10 mouse cellular contexts compared by ENCODE assay signal in the genomic region with DNA sequence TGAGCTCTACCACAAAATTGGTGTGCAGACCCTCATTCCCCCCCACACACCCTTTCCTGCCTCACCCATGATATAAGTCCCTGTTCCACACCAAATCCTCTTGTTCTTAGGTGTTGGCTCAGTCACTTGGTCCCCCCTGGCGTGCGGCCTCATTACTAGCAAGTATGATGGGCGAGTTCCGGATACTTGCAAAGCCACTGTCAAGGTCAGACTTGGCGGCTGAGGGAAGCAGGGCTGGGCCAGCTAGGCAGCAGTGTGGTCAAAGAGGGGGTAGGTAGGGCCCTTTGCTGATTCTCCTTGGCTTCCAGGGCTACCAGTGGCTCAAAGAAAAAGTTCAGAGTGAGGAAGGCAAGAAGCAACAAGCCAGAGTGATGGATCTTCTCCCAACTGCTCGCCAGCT. TPM values are rescaled to one million over a fixed set of nuclear protein-coding genes. Genes with fewer than 3 reads are reported as not detected.
A peak's percentile ranks its signal among the peaks of the same experiment; 100 is the strongest.
DNase-seq lines count a peak whose midpoint lies in the region; ATAC-seq and TF ChIP-seq lines count a peak whose summit lies in the region.
"Had no signal": no experiment of that assay in that cellular context is flagged by ENCODE, and none has a peak within 500 bp of the region (broad histone marks: within the 10 kb centered on the region; RNA-seq: fewer than 3 reads in every experiment).

No protein-coding gene starts in this region.

- intact Hi-C loops in heart, adult 2 months (cut with DNase I) = no loop called here

- no peak for TF ChIP-seq EP300 in heart, adult 2 months (IDR thresholded peaks at IDR 0.05; ENCODE audit: insufficient read depth, low read depth, low read length)

- no peak overlapping the region for H3K9ac ChIP-seq in heart, adult 2 months (ENCODE audit: low read depth, low read length)
- H3K9ac ChIP-seq in neural tube, embryonic 12.5 days = peak overlapping the region; percentile 56; the same call in 1 of the 2 replicates
- 0 out of 2 replicates have a peak overlapping the region, but pooled peaks have one; percentile 10 for H3K9ac ChIP-seq in intestine, embryonic 15.5 days
- no peak overlapping the region for H3K9ac ChIP-seq in stomach, embryonic 15.5 days

- no peak for TF ChIP-seq CTCF in heart, adult 2 months (IDR thresholded peaks at IDR 0.05)

- peak overlapping the region; percentile 68; the same call in 1 of the 2 replicates for H3K4me3 ChIP-seq in heart, embryonic 10.5 days
- H3K4me3 ChIP-seq in heart, adult 2 months = no peak overlapping the region
- H3K4me3 ChIP-seq in neural tube, embryonic 12.5 days = 0 out of 2 replicates have a peak overlapping the region, but pooled peaks have one; percentile 38
- H3K4me3 ChIP-seq in intestine, embryonic 15.5 days (replicated peaks) = peak overlapping the region; percentile 57; the same call in 1 of the 2 replicates
- H3K4me3 ChIP-seq in stomach, embryonic 15.5 days (replicated peaks) = peak overlapping the region; percentile 62; the same call in 1 of the 2 replicates

- H3K4me1 ChIP-seq in heart, embryonic 10.5 days = peaks cover 38% of the 10 kb centered on the region
- peaks cover 4% of the 10 kb centered on the region for H3K4me1 ChIP-seq in heart, adult 2 months (ENCODE audit: control insufficient read depth, insufficient read depth, low read length)
- H3K4me1 ChIP-seq in neural tube, embryonic 12.5 days = peaks cover 22% of the 10 kb centered on the region
- peaks cover 27% of the 10 kb centered on the region for H3K4me1 ChIP-seq in intestine, embryonic 15.5 days (replicated peaks)
- H3K4me1 ChIP-seq in stomach, embryonic 15.5 days = peaks cover 21% of the 10 kb centered on the region

- peak overlapping the region; percentile 85; the same call in 1 of the 2 replicates for H3K27ac ChIP-seq in heart, embryonic 10.5 days
- no peak overlapping the region for H3K27ac ChIP-seq in heart, adult 2 months
- H3K27ac ChIP-seq in neural tube, embryonic 12.5 days = no peak overlapping the region
- 0 out of 2 replicates have a peak overlapping the region, but pooled peaks have one; percentile 13 for H3K27ac ChIP-seq in intestine, embryonic 15.5 days
- no peak overlapping the region for H3K27ac ChIP-seq in stomach, embryonic 15.5 days

- peaks cover 51% of the 10 kb centered on the region for H3K27me3 ChIP-seq in heart, embryonic 10.5 days (ENCODE audit: insufficient read depth, poor library complexity, severe bottlenecking)
- peaks cover 1% of the 10 kb centered on the region; the same call in 1 of the 2 replicates for H3K27me3 ChIP-seq in heart, adult 2 months (ENCODE audit: control insufficient read depth, insufficient read depth, low read length)
- peaks cover 17% of the 10 kb centered on the region for H3K27me3 ChIP-seq in neural tube, embryonic 12.5 days (replicated peaks)
- peaks cover 5% of the 10 kb centered on the region; the same call in 1 of the 2 replicates for H3K27me3 ChIP-seq in intestine, embryonic 15.5 days (replicated peaks)
- 0 out of 2 replicates have a peak, but pooled peaks cover 3% of the 10 kb centered on the region for H3K27me3 ChIP-seq in stomach, embryonic 15.5 days (replicated peaks)

- TF ChIP-seq POLR2A in heart, adult 2 months (IDR thresholded peaks at IDR 0.05; ENCODE audit: insufficient read depth, low read depth, low read length) = no peak

- ATAC-seq in neural tube, embryonic 12.5 days (ENCODE audit: low FRiP score, low read depth) = no peak
- ATAC-seq in intestine, embryonic 15.5 days = no peak
- no peak for ATAC-seq in stomach, embryonic 15.5 days (ENCODE audit: insufficient read depth, low FRiP score, low read depth)

- H3K9me3 ChIP-seq in heart, embryonic 10.5 days = no peaks in the 10 kb centered on the region
- no peaks in the 10 kb centered on the region for H3K9me3 ChIP-seq in neural tube, embryonic 12.5 days
- no peaks in the 10 kb centered on the region for H3K9me3 ChIP-seq in intestine, embryonic 15.5 days
- H3K9me3 ChIP-seq in stomach, embryonic 15.5 days = no peaks in the 10 kb centered on the region

- no peaks in the 10 kb centered on the region for H3K79me2 ChIP-seq in heart, adult 2 months (replicated peaks; ENCODE audit: control insufficient read depth, insufficient read depth, low read length)

- H3K36me3 ChIP-seq in heart, embryonic 10.5 days = no peaks in the 10 kb centered on the region
- no peaks in the 10 kb centered on the region for H3K36me3 ChIP-seq in heart, adult 2 months (ENCODE audit: control insufficient read depth, insufficient read depth, low read length)
- H3K36me3 ChIP-seq in neural tube, embryonic 12.5 days = no peaks in the 10 kb centered on the region
- no peaks in the 10 kb centered on the region for H3K36me3 ChIP-seq in intestine, embryonic 15.5 days
- H3K36me3 ChIP-seq in stomach, embryonic 15.5 days = no peaks in the 10 kb centered on the region

- 86% methylated on average over 6 of the region's 6 CpGs for WGBS in heart, embryonic 10.5 days
- 91% methylated on average over 6 of the region's 6 CpGs for WGBS in heart, adult 2 months
- whole genome bisulfite sequencing in neural tube, embryonic 12.5 days = 84% methylated on average over 6 of the region's 6 CpGs
- 84% methylated on average over 6 of the region's 6 CpGs for WGBS in intestine, embryonic 15.5 days
- 87% methylated on average over 6 of the region's 6 CpGs for WGBS in stomach, embryonic 15.5 days

- DNase-seq in heart, embryonic 10.5 days (ENCODE audit: low spot score) = no peak
- no peak for DNase-seq in heart, adult 2 months
- DNase-seq in neural tube, embryonic 10.5 days (ENCODE audit: extremely low spot score, low spot score) = no peak
- DNase-seq in gastrocnemius, postnatal 4 days (ENCODE audit: low spot score in 2 of 2) = no peak
- DNase-seq in MN1 (ENCODE audit: low spot score) = no peak
- DNase-seq: kidney, adult 2 months; thymus, adult 18-20 months had no signal

- H3K4me2 ChIP-seq in neural tube, embryonic 12.5 days (replicated peaks) = peak overlapping the region; percentile 70
- peak overlapping the region; percentile 83 for H3K4me2 ChIP-seq in intestine, embryonic 15.5 days (replicated peaks)
- peak overlapping the region; percentile 81 for H3K4me2 ChIP-seq in stomach, embryonic 15.5 days

RNA-seq across cellular contexts. Expression of a gene that starts 5.1 kb away (rescaled TPM):
- 0.45 and 0.59 TPM in 2 replicates for polyA plus RNA-seq in heart, embryonic 10.5 days (2016; fragmentation: Nextera tagmentation; extraction: Ambion mirVana)
- total RNA-seq in heart, adult 2 months (2021) = under 1 TPM; 0.11 to 0.23 TPM
- 0.53 and 0.61 TPM in 2 replicates for polyA plus RNA-seq in heart, adult 2 months (2012; rRNA removed)
- 5.6 and 5.8 TPM in 2 replicates for polyA plus RNA-seq in neural tube, embryonic 12.5 days (2016; fragmentation: Nextera tagmentation; extraction: Ambion mirVana)
- 2.2 and 2.3 TPM in 2 replicates for polyA plus RNA-seq in intestine, embryonic 15.5 days (2015; fragmentation: Nextera tagmentation; extraction: Ambion mirVana)
- polyA plus RNA-seq in stomach, embryonic 15.5 days (2015; fragmentation: Nextera tagmentation; extraction: Ambion mirVana) = 1.3 TPM in 2 replicates
- under 1 TPM; 0.49 to 0.56 TPM for total RNA-seq in gastrocnemius, postnatal 4 days (2021)

RNA-seq across cellular contexts. Expression of a gene that starts 7.4 kb away (rescaled TPM):
- polyA plus RNA-seq in heart, embryonic 10.5 days (2016; fragmentation: Nextera tagmentation; extraction: Ambion mirVana) = 155 and 186 TPM in 2 replicates
- 10 to 100 TPM; 45.5 to 48.0 TPM for total RNA-seq in heart, adult 2 months (2021)
- polyA plus RNA-seq in heart, adult 2 months (2012; rRNA removed) = 46.6 and 84.3 TPM in 2 replicates
- polyA plus RNA-seq in neural tube, embryonic 12.5 days (2016; fragmentation: Nextera tagmentation; extraction: Ambion mirVana) = 179 and 194 TPM in 2 replicates
- polyA plus RNA-seq in intestine, embryonic 15.5 days (2015; fragmentation: Nextera tagmentation; extraction: Ambion mirVana) = 135 and 147 TPM in 2 replicates
- 146 and 157 TPM in 2 replicates for polyA plus RNA-seq in stomach, embryonic 15.5 days (2015; fragmentation: Nextera tagmentation; extraction: Ambion mirVana)
- 10 to 100 TPM; 62.2 to 63.1 TPM for total RNA-seq in gastrocnemius, postnatal 4 days (2021)

RNA-seq across cellular contexts. Expression of a gene that starts 7.6 kb away (rescaled TPM):
- polyA plus RNA-seq in heart, embryonic 10.5 days (2016; fragmentation: Nextera tagmentation; extraction: Ambion mirVana) = 20.7 and 21.4 TPM in 2 replicates
- 1 to 10 TPM; 2.3 to 2.5 TPM for total RNA-seq in heart, adult 2 months (2021)
- 3.0 and 4.0 TPM in 2 replicates for polyA plus RNA-seq in heart, adult 2 months (2012; rRNA removed)
- polyA plus RNA-seq in neural tube, embryonic 12.5 days (2016; fragmentation: Nextera tagmentation; extraction: Ambion mirVana) = 32.1 and 32.6 TPM in 2 replicates
- 18.5 and 19.6 TPM in 2 replicates for polyA plus RNA-seq in intestine, embryonic 15.5 days (2015; fragmentation: Nextera tagmentation; extraction: Ambion mirVana)
- polyA plus RNA-seq in stomach, embryonic 15.5 days (2015; fragmentation: Nextera tagmentation; extraction: Ambion mirVana) = 18.6 and 19.5 TPM in 2 replicates
- 10 to 100 TPM; 12.0 to 12.9 TPM for total RNA-seq in gastrocnemius, postnatal 4 days (2021)

RNA-seq across cellular contexts. Expression of a gene that starts 9.1 kb away (rescaled TPM):
- polyA plus RNA-seq in heart, embryonic 10.5 days (2016; fragmentation: Nextera tagmentation; extraction: Ambion mirVana) = 6.4 and 9.8 TPM in 2 replicates
- total RNA-seq in heart, adult 2 months (2021) = under 1 TPM; 0.31 to 0.36 TPM
- 0.51 and 0.82 TPM in 2 replicates for polyA plus RNA-seq in heart, adult 2 months (2012; rRNA removed)
- polyA plus RNA-seq in neural tube, embryonic 12.5 days (2016; fragmentation: Nextera tagmentation; extraction: Ambion mirVana) = 51.3 and 58.6 TPM in 2 replicates
- polyA plus RNA-seq in intestine, embryonic 15.5 days (2015; fragmentation: Nextera tagmentation; extraction: Ambion mirVana) = 10.8 and 10.9 TPM in 2 replicates
- 12.6 and 12.8 TPM in 2 replicates for polyA plus RNA-seq in stomach, embryonic 15.5 days (2015; fragmentation: Nextera tagmentation; extraction: Ambion mirVana)
- 1 to 10 TPM; 2.8 to 3.1 TPM for total RNA-seq in gastrocnemius, postnatal 4 days (2021)

RNA-seq across cellular contexts. Expression of a gene that starts 38.1 kb away (rescaled TPM):
- 15.8 and 26.5 TPM in 2 replicates for polyA plus RNA-seq in heart, embryonic 10.5 days (2016; fragmentation: Nextera tagmentation; extraction: Ambion mirVana)
- 10 to 100 TPM; 18.3 to 20.2 TPM for total RNA-seq in heart, adult 2 months (2021)
- polyA plus RNA-seq in heart, adult 2 months (2012; rRNA removed) = 20.3 and 22.2 TPM in 2 replicates
- polyA plus RNA-seq in neural tube, embryonic 12.5 days (2016; fragmentation: Nextera tagmentation; extraction: Ambion mirVana) = 87.1 and 93.0 TPM in 2 replicates
- polyA plus RNA-seq in intestine, embryonic 15.5 days (2015; fragmentation: Nextera tagmentation; extraction: Ambion mirVana) = 39.9 and 44.1 TPM in 2 replicates
- 53.4 and 54.0 TPM in 2 replicates for polyA plus RNA-seq in stomach, embryonic 15.5 days (2015; fragmentation: Nextera tagmentation; extraction: Ambion mirVana)
- total RNA-seq in gastrocnemius, postnatal 4 days (2021) = 10 to 100 TPM; 73.0 to 80.8 TPM

Comparison
In these comparisons a context has a peak if more than half of its experiments do, and no peak if none do; other contexts are left out.
1. H3K27ac ChIP-seq: peak in heart, embryonic 10.5 days (single experiment) and intestine, embryonic 15.5 days (single experiment); none in heart, adult 2 months (single experiment), neural tube, embryonic 12.5 days (single experiment) and stomach, embryonic 15.5 days (single experiment).
2. H3K9ac ChIP-seq: peak in neural tube, embryonic 12.5 days (single experiment) and intestine, embryonic 15.5 days (single experiment); none in heart, adult 2 months (single experiment) and stomach, embryonic 15.5 days (single experiment).
3. Peak in every context shown above with its lines, with median percentiles within 50 percentile points of each other: H3K4me2 ChIP-seq.